ENCODE assay signal across 21 mouse cellular contexts in genomic region chr5:116440251-116440650, GRCm38 (mm10). TPM values are rescaled to one million over a fixed set of nuclear protein-coding genes. Genes with fewer than 3 reads are reported as not detected.
DNase-seq lines count a peak whose midpoint lies in the region; TF ChIP-seq lines count a peak whose summit lies in the region.
"Had no signal": no experiment of that assay in that cellular context is flagged by ENCODE, and none has a peak within 500 bp of the region (broad histone marks: within the 10 kb centered on the region; RNA-seq: fewer than 3 reads in every experiment).

No protein-coding gene starts in this region.

- no peak overlapping the region for H3K9ac ChIP-seq in ES-E14 (ENCODE audit: insufficient read depth, low read depth, low read length, poor library complexity, severe bottlenecking)
- H3K9ac ChIP-seq: forebrain, embryonic 13.5 days; heart, embryonic 13.5 days; kidney, embryonic 15.5 days had no signal

- peaks cover 23 to 30% of the 10 kb centered on the region in 2 experiments for H3K4me1 ChIP-seq in ES-E14 (ENCODE audit: control insufficient read depth in 2 of 2, insufficient read depth in 2 of 2, low read length in 2 of 2, poor library complexity in 1 of 2)
- H3K4me1 ChIP-seq: kidney, embryonic 15.5 days had no signal

- intact Hi-C loops in left cerebral cortex, postnatal 36 days (cut with DNase I): loop anchor here (5.0 to 10.0 kb wide), 3 partner anchors 48 to 152 kb away; partner anchors contain the start of gene Srrm4

- no peaks in the 10 kb centered on the region for H3K9me3 ChIP-seq in ES-E14 (ENCODE audit: control insufficient read depth, insufficient read depth, low read depth, low read length)
- H3K9me3 ChIP-seq: forebrain, embryonic 13.5 days; heart, embryonic 13.5 days; kidney, embryonic 15.5 days had no signal

- H3K4me3 ChIP-seq in layer of hippocampus, adult 2 months: no peak overlapping the region
- H3K4me3 ChIP-seq in ES-E14 (ENCODE audit: insufficient read depth in 1 of 2, low read depth in 1 of 2, low read length in 2 of 2, poor library complexity in 1 of 2, severe bottlenecking in 1 of 2): no peak overlapping the region
- H3K4me3 ChIP-seq: erythroblast, embryonic 14.5 days; forebrain, embryonic 13.5 days; heart, embryonic 13.5 days; kidney, embryonic 15.5 days had no signal

- H3K36me3 ChIP-seq in ES-E14 (ENCODE audit: control insufficient read depth, insufficient read depth, low read length, poor library complexity, severe bottlenecking): no peaks in the 10 kb centered on the region
- H3K36me3 ChIP-seq: heart, embryonic 13.5 days; kidney, embryonic 15.5 days had no signal

- in situ Hi-C loops in ES-E14 (cut with MboI; ENCODE audit: low sequenced_read_pairs in 2 of 2, unreplicated experiment in 2 of 2): no loop called here

- TF ChIP-seq CTCF in layer of hippocampus, adult 2 months (conservative IDR thresholded peaks at IDR 0.05): no peak

- DNase-seq in layer of hippocampus, adult 9-11 months: peak; percentile 37
- no peak for DNase-seq in layer of hippocampus, adult 2 months (ENCODE audit: low spot score in 2 of 2)
- DNase-seq in 3T3-L1 (ENCODE audit: low read depth, low spot score) (peak; percentile 81), ES-E14 (ENCODE audit: low read depth, low spot score) (no peak)
- DNase-seq in left cerebral cortex, postnatal 36 days (ENCODE audit: low spot score in 2 of 2): peak; percentile 62 to 74
- DNase-seq in T-cell, adult 2 months (ENCODE audit: low spot score): no peak
- no peak for DNase-seq in natural killer cell, adult 2 months (ENCODE audit: low spot score in 2 of 2)
- DNase-seq: cerebellum, adult 9-11 months; gastrocnemius, postnatal 10 days; heart, adult 18-20 months; heart, postnatal 36 days; kidney, postnatal 4 days; lung, adult 18-20 months; retina, postnatal 1 day; thymus, adult 18-20 months had no signal

- no peak overlapping the region for H3K27ac ChIP-seq in layer of hippocampus, adult 2 months
- no peak overlapping the region for H3K27ac ChIP-seq in ES-E14 (ENCODE audit: insufficient read depth, low read depth, low read length, poor library complexity, severe bottlenecking)
- H3K27ac ChIP-seq: forebrain, embryonic 13.5 days; heart, embryonic 13.5 days; hindbrain, postnatal 0 days; kidney, embryonic 15.5 days had no signal

TF ChIP-seq in ES-E14, 5 proteins besides CTCF, POLR2A, EP300 and RAD21:
- TF ChIP-seq CHD2 (IDR thresholded peaks at IDR 0.05; ENCODE audit: low read depth, low read length) (no peak), HCFC1 (IDR thresholded peaks at IDR 0.05; ENCODE audit: borderline replicate concordance, insufficient read depth, low read length) (no peak), ZNF384 (IDR thresholded peaks at IDR 0.05; ENCODE audit: low read depth, low read length) (no peak), MAFK (IDR thresholded peaks at IDR 0.05; ENCODE audit: insufficient read depth, low read depth, low read length) (peak; percentile 87), ZC3H11A (IDR thresholded peaks at IDR 0.05; ENCODE audit: borderline replicate concordance, low read depth, low read length) (no peak)

RNA-seq across cellular contexts. Expression of gene Hspb8, which starts 17.6 kb away (rescaled TPM):
- 10 to 100 TPM; 11.8 to 12.5 TPM for total RNA-seq in layer of hippocampus, adult 2 months (2021)
- total RNA-seq in ES-E14 (2012; rRNA removed): 11.8 and 29.1 TPM in 2 replicates
- 10 to 100 TPM in 1 of 2 experiments, 1 to 10 TPM in 1; 8.7 to 12.7 TPM for total RNA-seq in left cerebral cortex, postnatal 36 days (2021)
- total RNA-seq: megakaryocyte-erythroid progenitor cell, adult 5-6 weeks had no signal

Comparison
In these comparisons a context has a peak if more than half of its experiments do, and no peak if none do; other contexts are left out.
1. DNase-seq: peak in layer of hippocampus, adult 9-11 months (single experiment), 3T3-L1 (single experiment) and left cerebral cortex, postnatal 36 days (2 of 2); none in layer of hippocampus, adult 2 months (0 of 2), ES-E14 (single experiment), T-cell, adult 2 months (single experiment) and natural killer cell, adult 2 months (0 of 2).